Mouse (Mus musculus): ENCODE results near the gene Zdhhc4. TPM values are rescaled to one million over a fixed set of nuclear protein-coding genes. Genes with fewer than 3 reads are reported as not detected.

Zdhhc4 gene
- polyA plus RNA-seq (2012; rRNA removed) = 80.6 and 85.0 TPM in 2 replicates

GRCm38 (mm10) chr5:143328690-143329495 lies at the start of gene Zdhhc4:
Gene Zdhhc4 (minus strand): TSS chr5:143329256.
- Histone ChIP-seq H3K27ac (ENCODE audit: insufficient read depth, low read depth, low read length) (peak within 1 kb of the TSS; percentile 87), H3K4me1 (ENCODE audit: control insufficient read depth, insufficient read depth, low read length) (0 out of 2 replicates have a peak, but pooled peaks cover 3% of the 10 kb centered on the region), H3K27me3 (replicated peaks; ENCODE audit: control insufficient read depth, insufficient read depth, low read length) (no peaks in the 10 kb centered on the region), H3K36me3 (ENCODE audit: control insufficient read depth, insufficient read depth, low read length) (no peaks in the 10 kb centered on the region), H3K4me3 (ENCODE audit: insufficient read depth, low read depth, low read length) (peak within 1 kb of the TSS; percentile 99)
- TF ChIP-seq POLR2A (IDR thresholded peaks at IDR 0.05; ENCODE audit: low read depth, low read length) (no peak), CTCF (conservative IDR thresholded peaks at IDR 0.05; ENCODE audit: insufficient read depth, insufficient read length, low read depth, low read length) (no peak)
- peak; percentile 95 for DNase-seq
- under 1% methylated on average over 57 of the region's 57 CpGs for WGBS

GRCm38 (mm10) chr5:143376156-143376555 lies 47.1 kb upstream of the Zdhhc4 start:
- Histone ChIP-seq H3K4me1 (ENCODE audit: control insufficient read depth, insufficient read depth, low read length) (no peaks in the 10 kb centered on the region), H3K4me3 (ENCODE audit: insufficient read depth, low read depth, low read length) (no peak overlapping the region), H3K36me3 (ENCODE audit: control insufficient read depth, insufficient read depth, low read length) (no peaks in the 10 kb centered on the region), H3K27ac (ENCODE audit: insufficient read depth, low read depth, low read length) (no peak overlapping the region), H3K27me3 (replicated peaks; ENCODE audit: control insufficient read depth, insufficient read depth, low read length) (no peaks in the 10 kb centered on the region)
- TF ChIP-seq POLR2A (IDR thresholded peaks at IDR 0.05; ENCODE audit: low read depth, low read length) (no peak), CTCF (conservative IDR thresholded peaks at IDR 0.05; ENCODE audit: insufficient read depth, insufficient read length, low read depth, low read length) (0 out of 2 replicates have a peak, but pooled peaks have one; percentile 12)
- DNase-seq = no peak
- 84% methylated on average over 4 of the region's 4 CpGs for WGBS

GRCm38 (mm10) chr5:143375242-143375641 lies 46.2 kb upstream of the Zdhhc4 start:
- 8% methylated on average over 21 of the region's 21 CpGs for WGBS
- Histone ChIP-seq H3K36me3 (ENCODE audit: control insufficient read depth, insufficient read depth, low read length) (no peaks in the 10 kb centered on the region), H3K4me1 (ENCODE audit: control insufficient read depth, insufficient read depth, low read length) (no peaks in the 10 kb centered on the region), H3K4me3 (ENCODE audit: insufficient read depth, low read depth, low read length) (no peak overlapping the region), H3K27me3 (replicated peaks; ENCODE audit: control insufficient read depth, insufficient read depth, low read length) (no peaks in the 10 kb centered on the region; the same call in 1 of the 2 replicates), H3K27ac (ENCODE audit: insufficient read depth, low read depth, low read length) (no peak overlapping the region)
- TF ChIP-seq POLR2A (IDR thresholded peaks at IDR 0.05; ENCODE audit: low read depth, low read length) (no peak), CTCF (conservative IDR thresholded peaks at IDR 0.05; ENCODE audit: insufficient read depth, insufficient read length, low read depth, low read length) (peak; percentile 75)
- peak; percentile 64 for DNase-seq

- peak; percentile 24 for DNase-seq
- Histone ChIP-seq H3K4me1 (ENCODE audit: control insufficient read depth, insufficient read depth, low read length) (no peaks in the 10 kb centered on the region), H3K27me3 (replicated peaks; ENCODE audit: control insufficient read depth, insufficient read depth, low read length) (peaks cover 4% of the 10 kb centered on the region; the same call in 1 of the 2 replicates), H3K36me3 (ENCODE audit: control insufficient read depth, insufficient read depth, low read length) (no peaks in the 10 kb centered on the region), H3K27ac (ENCODE audit: insufficient read depth, low read depth, low read length) (no peak overlapping the region), H3K4me3 (ENCODE audit: insufficient read depth, low read depth, low read length) (no peak overlapping the region)
- no peak for TF ChIP-seq POLR2A (IDR thresholded peaks at IDR 0.05; ENCODE audit: low read depth, low read length)
- TF ChIP-seq CTCF (conservative IDR thresholded peaks at IDR 0.05; ENCODE audit: insufficient read depth, insufficient read length, low read depth, low read length) = peak; percentile 45; the same call in 1 of the 2 replicates
- 1% methylated on average over 35 of the region's 35 CpGs for WGBS
These were observed 43.8 kb upstream of the Zdhhc4 start for GRCm38 (mm10) chr5:143372818-143373217.

GRCm38 (mm10) chr5:143371146-143371510 lies 42.1 kb upstream of the Zdhhc4 start:
- Histone ChIP-seq H3K4me1 (ENCODE audit: control insufficient read depth, insufficient read depth, low read length) (no peaks in the 10 kb centered on the region), H3K27me3 (replicated peaks; ENCODE audit: control insufficient read depth, insufficient read depth, low read length) (peaks cover 4% of the 10 kb centered on the region; the same call in 1 of the 2 replicates), H3K4me3 (ENCODE audit: insufficient read depth, low read depth, low read length) (no peak overlapping the region), H3K36me3 (ENCODE audit: control insufficient read depth, insufficient read depth, low read length) (no peaks in the 10 kb centered on the region), H3K27ac (ENCODE audit: insufficient read depth, low read depth, low read length) (no peak overlapping the region)
- DNase-seq = no peak
- no peak for TF ChIP-seq POLR2A (IDR thresholded peaks at IDR 0.05; ENCODE audit: low read depth, low read length)
- TF ChIP-seq CTCF (conservative IDR thresholded peaks at IDR 0.05; ENCODE audit: insufficient read depth, insufficient read length, low read depth, low read length) = no peak
- 48% methylated on average over 4 of the region's 4 CpGs for WGBS

GRCm38 (mm10) chr5:143370416-143371145 lies 41.5 kb upstream of the Zdhhc4 start:
- TF ChIP-seq CTCF (conservative IDR thresholded peaks at IDR 0.05; ENCODE audit: insufficient read depth, insufficient read length, low read depth, low read length) (no peak), POLR2A (IDR thresholded peaks at IDR 0.05; ENCODE audit: low read depth, low read length) (no peak)

More at GRCm38 (mm10) chr5:143370416-143371145, 41.5 kb upstream of the Zdhhc4 start:
- Histone ChIP-seq H3K27ac (ENCODE audit: insufficient read depth, low read depth, low read length) (no peak overlapping the region), H3K4me1 (ENCODE audit: control insufficient read depth, insufficient read depth, low read length) (no peaks in the 10 kb centered on the region), H3K36me3 (ENCODE audit: control insufficient read depth, insufficient read depth, low read length) (no peaks in the 10 kb centered on the region), H3K27me3 (replicated peaks; ENCODE audit: control insufficient read depth, insufficient read depth, low read length) (peaks cover 4% of the 10 kb centered on the region; the same call in 1 of the 2 replicates), H3K4me3 (ENCODE audit: insufficient read depth, low read depth, low read length) (no peak overlapping the region)
- WGBS = 22% methylated on average over 17 of the region's 17 CpGs
- DNase-seq = no peak
